Mouse (Mus musculus): ENCODE measurements around the gene Etv4. TPM values are rescaled to one million over a fixed set of nuclear protein-coding genes. Genes with fewer than 3 reads are reported as not detected.
A peak's percentile ranks its signal among the peaks of the same experiment; 100 is the strongest.

Gene Etv4
- polyA plus RNA-seq, 1 experiment, result 26.9 TPM

GRCm38 (mm10) chr11:101784072-101784471 is 1.1 kb downstream of the Etv4 start:
- peak in 1 of 2 experiments; percentile 30 for DNase-seq
- WGBS, result 3% methylated on average over 19 of the region's 19 CpGs
- H3K27ac ChIP-seq (ENCODE audit: insufficient read depth, low read length), result no peak overlapping the region
- H3K27me3 ChIP-seq (ENCODE audit: control insufficient read depth, insufficient read depth, low read length), result no peaks in the 10 kb centered on the region; the same call in 1 of the 2 replicates
- peaks cover 3% of the 10 kb centered on the region; the same call in 1 of the 2 replicates for H3K4me1 ChIP-seq (ENCODE audit: control insufficient read depth, insufficient read depth, low read length)
- TF ChIP-seq CTCF (IDR thresholded peaks at IDR 0.05; ENCODE audit: borderline replicate concordance, insufficient read depth, low read depth, low read length), result no peak
- peak overlapping the region; percentile 38 for H3K4me3 ChIP-seq (replicated peaks; ENCODE audit: insufficient read depth, low read depth, low read length)

- 33% methylated on average over 9 of the region's 9 CpGs for WGBS
- TF ChIP-seq POLR2A (IDR thresholded peaks at IDR 0.05; ENCODE audit: borderline replicate concordance, insufficient read depth, low read length), result no peak
- no peak for TF ChIP-seq CTCF (IDR thresholded peaks at IDR 0.05; ENCODE audit: borderline replicate concordance, insufficient read depth, low read depth, low read length)
- no peak overlapping the region for H3K27ac ChIP-seq (ENCODE audit: insufficient read depth, low read length)
- H3K4me1 ChIP-seq (ENCODE audit: control insufficient read depth, insufficient read depth, low read length), result peaks cover 3% of the 10 kb centered on the region; the same call in 1 of the 2 replicates
- H3K27me3 ChIP-seq (ENCODE audit: control insufficient read depth, insufficient read depth, low read length), result no peaks in the 10 kb centered on the region; the same call in 1 of the 2 replicates
- no peak for DNase-seq
- H3K4me3 ChIP-seq (replicated peaks; ENCODE audit: insufficient read depth, low read depth, low read length), result peak overlapping the region; percentile 38
Measured at GRCm38 (mm10) chr11:101783584-101783983, 1.6 kb downstream of the Etv4 start.

GRCm38 (mm10) chr11:101783135-101783534 is 2.0 kb downstream of the Etv4 start:
- H3K4me3 ChIP-seq (replicated peaks; ENCODE audit: insufficient read depth, low read depth, low read length), result no peak overlapping the region
- H3K27me3 ChIP-seq (ENCODE audit: control insufficient read depth, insufficient read depth, low read length), result no peaks in the 10 kb centered on the region; the same call in 1 of the 2 replicates
- 74% methylated on average over 1 of the region's 1 CpGs for WGBS
- DNase-seq, result peak in 1 of 2 experiments; percentile 42
- TF ChIP-seq POLR2A (IDR thresholded peaks at IDR 0.05; ENCODE audit: borderline replicate concordance, insufficient read depth, low read length), result no peak
- no peak for TF ChIP-seq CTCF (IDR thresholded peaks at IDR 0.05; ENCODE audit: borderline replicate concordance, insufficient read depth, low read depth, low read length)
- H3K27ac ChIP-seq (ENCODE audit: insufficient read depth, low read length), result no peak overlapping the region
- peaks cover 3% of the 10 kb centered on the region; the same call in 1 of the 2 replicates for H3K4me1 ChIP-seq (ENCODE audit: control insufficient read depth, insufficient read depth, low read length)

- TF ChIP-seq CTCF (IDR thresholded peaks at IDR 0.05; ENCODE audit: borderline replicate concordance, insufficient read depth, low read depth, low read length), result no peak
- TF ChIP-seq POLR2A (IDR thresholded peaks at IDR 0.05; ENCODE audit: borderline replicate concordance, insufficient read depth, low read length), result no peak
- Histone ChIP-seq H3K27me3 (ENCODE audit: control insufficient read depth, insufficient read depth, low read length) (no peaks in the 10 kb centered on the region), H3K4me3 (replicated peaks; ENCODE audit: insufficient read depth, low read depth, low read length) (no peak overlapping the region), H3K4me1 (ENCODE audit: control insufficient read depth, insufficient read depth, low read length) (no peaks in the 10 kb centered on the region), H3K27ac (ENCODE audit: insufficient read depth, low read length) (no peak overlapping the region)
- no peak for DNase-seq
- 73% methylated on average over 4 of the region's 4 CpGs for WGBS
Measured at GRCm38 (mm10) chr11:101776846-101777245, 8.3 kb downstream of the Etv4 start.

- no peaks in the 10 kb centered on the region for H3K4me1 ChIP-seq (ENCODE audit: control insufficient read depth, insufficient read depth, low read length)
- H3K27me3 ChIP-seq (ENCODE audit: control insufficient read depth, insufficient read depth, low read length), result no peaks in the 10 kb centered on the region
- 3% methylated on average over 16 of the region's 16 CpGs for WGBS
- no peak for DNase-seq
- TF ChIP-seq POLR2A (IDR thresholded peaks at IDR 0.05; ENCODE audit: borderline replicate concordance, insufficient read depth, low read length) (no peak), CTCF (IDR thresholded peaks at IDR 0.05; ENCODE audit: borderline replicate concordance, insufficient read depth, low read depth, low read length) (no peak)
- no peak overlapping the region for H3K27ac ChIP-seq (ENCODE audit: insufficient read depth, low read length)
- no peak overlapping the region for H3K4me3 ChIP-seq (replicated peaks; ENCODE audit: insufficient read depth, low read depth, low read length)
Measured at GRCm38 (mm10) chr11:101772449-101772848, 12.7 kb downstream of the Etv4 start.

GRCm38 (mm10) chr11:101772027-101772426 is 13.1 kb downstream of the Etv4 start:
- no peaks in the 10 kb centered on the region for H3K4me1 ChIP-seq (ENCODE audit: control insufficient read depth, insufficient read depth, low read length)
- no peak for DNase-seq
- WGBS, result 19% methylated on average over 5 of the region's 5 CpGs
- H3K27me3 ChIP-seq (ENCODE audit: control insufficient read depth, insufficient read depth, low read length), result no peaks in the 10 kb centered on the region
- TF ChIP-seq CTCF (IDR thresholded peaks at IDR 0.05; ENCODE audit: borderline replicate concordance, insufficient read depth, low read depth, low read length) (no peak), POLR2A (IDR thresholded peaks at IDR 0.05; ENCODE audit: borderline replicate concordance, insufficient read depth, low read length) (no peak)
- no peak overlapping the region for H3K4me3 ChIP-seq (replicated peaks; ENCODE audit: insufficient read depth, low read depth, low read length)
- no peak overlapping the region for H3K27ac ChIP-seq (ENCODE audit: insufficient read depth, low read length)

GRCm38 (mm10) chr11:101770266-101770665 is 14.9 kb downstream of the Etv4 start:
- 55% methylated on average over 12 of the region's 12 CpGs for WGBS
- H3K27ac ChIP-seq (ENCODE audit: insufficient read depth, low read length), result no peak overlapping the region
- no peaks in the 10 kb centered on the region for H3K27me3 ChIP-seq (ENCODE audit: control insufficient read depth, insufficient read depth, low read length)
- DNase-seq, result no peak
- no peak overlapping the region for H3K4me3 ChIP-seq (replicated peaks; ENCODE audit: insufficient read depth, low read depth, low read length)
- H3K4me1 ChIP-seq (ENCODE audit: control insufficient read depth, insufficient read depth, low read length), result no peaks in the 10 kb centered on the region
- TF ChIP-seq CTCF (IDR thresholded peaks at IDR 0.05; ENCODE audit: borderline replicate concordance, insufficient read depth, low read depth, low read length) (no peak), POLR2A (IDR thresholded peaks at IDR 0.05; ENCODE audit: borderline replicate concordance, insufficient read depth, low read length) (no peak)

GRCm38 (mm10) chr11:101768721-101769120 is 16.4 kb downstream of the Etv4 start:
- DNase-seq, result no peak
- no peak overlapping the region for H3K4me3 ChIP-seq (replicated peaks; ENCODE audit: insufficient read depth, low read depth, low read length)
- H3K27ac ChIP-seq (ENCODE audit: insufficient read depth, low read length), result no peak overlapping the region
- no peak for TF ChIP-seq CTCF (IDR thresholded peaks at IDR 0.05; ENCODE audit: borderline replicate concordance, insufficient read depth, low read depth, low read length)
- TF ChIP-seq POLR2A (IDR thresholded peaks at IDR 0.05; ENCODE audit: borderline replicate concordance, insufficient read depth, low read length), result no peak
- no peaks in the 10 kb centered on the region for H3K4me1 ChIP-seq (ENCODE audit: control insufficient read depth, insufficient read depth, low read length)
- no peaks in the 10 kb centered on the region for H3K27me3 ChIP-seq (ENCODE audit: control insufficient read depth, insufficient read depth, low read length)
- WGBS, result 87% methylated on average over 6 of the region's 6 CpGs

All from cerebellum, adult 2 months (tissue).